9 mouse cellular contexts compared by ENCODE assay signal in genomic region chr1:75421794-75422193, GRCm38 (mm10). TPM values are rescaled to one million over a fixed set of nuclear protein-coding genes. Genes with fewer than 3 reads are reported as not detected.
DNase-seq lines count a peak whose midpoint lies in the region; ATAC-seq lines count a peak whose summit lies in the region.
"Had no signal": no experiment of that assay in that cellular context is flagged by ENCODE, and none has a peak within 500 bp of the region (broad histone marks: within the 10 kb centered on the region; RNA-seq: fewer than 3 reads in every experiment).

No protein-coding gene starts in this region.

- H3K27me3 ChIP-seq in heart, embryonic 14.5 days (ENCODE audit: control insufficient read depth, insufficient read depth, low read length), result peaks cover 24% of the 10 kb centered on the region
- H3K27me3 ChIP-seq in forebrain, embryonic 16.5 days (replicated peaks; ENCODE audit: control insufficient read depth, insufficient read depth, low read length), result peaks cover 46% of the 10 kb centered on the region
- H3K27me3 ChIP-seq in midbrain, embryonic 13.5 days, result peaks cover 54% of the 10 kb centered on the region

- no peak for DNase-seq in heart, adult 9 months (ENCODE audit: low spot score in 2 of 2)
- peak; percentile 51 for DNase-seq in ZHBTc4 (ENCODE audit: low read depth, low spot score)
- DNase-seq in testis, postnatal 14 days (ENCODE audit: low spot score), result no peak
- DNase-seq in adrenal gland, adult 2 months, result no peak
- no peak for DNase-seq in gastrocnemius, postnatal 10 days

- peaks cover 87% of the 10 kb centered on the region for H3K36me3 ChIP-seq in heart, embryonic 14.5 days (ENCODE audit: control insufficient read depth, insufficient read depth, low read length)
- no peaks in the 10 kb centered on the region for H3K36me3 ChIP-seq in forebrain, embryonic 16.5 days (ENCODE audit: control insufficient read depth, insufficient read depth)
- peaks cover 6% of the 10 kb centered on the region; the same call in 1 of the 2 replicates for H3K36me3 ChIP-seq in midbrain, embryonic 13.5 days

- H3K4me1 ChIP-seq in heart, embryonic 14.5 days (ENCODE audit: control insufficient read depth in 2 of 2, insufficient read depth in 2 of 2, low read length in 2 of 2), result peaks cover 11 to 29% of the 10 kb centered on the region in 2 experiments; a peak in 3 of 4 replicates
- peaks cover 18% of the 10 kb centered on the region for H3K4me1 ChIP-seq in forebrain, embryonic 16.5 days (replicated peaks; ENCODE audit: control insufficient read depth, insufficient read depth, low read length)
- peaks cover 33% of the 10 kb centered on the region for H3K4me1 ChIP-seq in midbrain, embryonic 13.5 days (replicated peaks)

- no peaks in the 10 kb centered on the region for H3K9me3 ChIP-seq in heart, embryonic 14.5 days (ENCODE audit: control insufficient read depth, low read length)
- H3K9me3 ChIP-seq in forebrain, embryonic 16.5 days (ENCODE audit: control insufficient read depth, low read length), result no peaks in the 10 kb centered on the region
- no peaks in the 10 kb centered on the region for H3K9me3 ChIP-seq in midbrain, embryonic 13.5 days

- no peak overlapping the region for H3K27ac ChIP-seq in heart, embryonic 14.5 days (replicated peaks in 1 of 2; ENCODE audit: control insufficient read depth in 1 of 2, insufficient read depth in 1 of 2, low read depth in 2 of 2, low read length in 2 of 2)
- H3K27ac ChIP-seq in forebrain, embryonic 16.5 days (ENCODE audit: low read length), result no peak overlapping the region
- 0 out of 2 replicates have a peak overlapping the region, but pooled peaks have one; percentile 10 for H3K27ac ChIP-seq in midbrain, embryonic 13.5 days

- peak overlapping the region; percentile 50 for H3K9ac ChIP-seq in heart, embryonic 14.5 days (ENCODE audit: low read length)
- H3K9ac ChIP-seq in forebrain, embryonic 16.5 days (replicated peaks; ENCODE audit: low read depth, low read length), result no peak overlapping the region
- peak overlapping the region; percentile 64 for H3K9ac ChIP-seq in midbrain, embryonic 13.5 days (replicated peaks)

- 0 out of 2 replicates have a peak, but pooled peaks have one; percentile 37 for ATAC-seq in heart, embryonic 14.5 days (ENCODE audit: insufficient number of reproducible peaks, insufficient read depth, low FRiP score, low read depth)
- 0 out of 2 replicates have a peak, but pooled peaks have one; percentile 25 for ATAC-seq in forebrain, embryonic 16.5 days
- ATAC-seq in midbrain, embryonic 13.5 days, result peak; percentile 24; the same call in 1 of the 2 replicates

- 21% methylated on average over 20 of the region's 20 CpGs for WGBS in heart, embryonic 14.5 days
- WGBS in forebrain, embryonic 16.5 days, result 5% methylated on average over 20 of the region's 20 CpGs
- WGBS in midbrain, embryonic 13.5 days, result 6% methylated on average over 20 of the region's 20 CpGs

- H3K4me3 ChIP-seq in heart, embryonic 14.5 days (ENCODE audit: control insufficient read depth in 1 of 2, insufficient read depth in 1 of 2, low read depth in 1 of 2, low read length in 2 of 2), result no peak overlapping the region
- no peak overlapping the region for H3K4me3 ChIP-seq in forebrain, embryonic 16.5 days (replicated peaks; ENCODE audit: low read length)
- H3K4me3 ChIP-seq in midbrain, embryonic 13.5 days (replicated peaks), result peak overlapping the region; percentile 37

- peak overlapping the region; percentile 56; the same call in 1 of the 2 replicates for H3K4me2 ChIP-seq in heart, embryonic 14.5 days (ENCODE audit: low read length)
- H3K4me2 ChIP-seq in forebrain, embryonic 16.5 days (ENCODE audit: low read length), result 0 out of 2 replicates have a peak overlapping the region, but pooled peaks have one; percentile 9
- peak overlapping the region; percentile 52 for H3K4me2 ChIP-seq in midbrain, embryonic 13.5 days (replicated peaks)

RNA-seq across cellular contexts. Expression of gene Gmppa, which starts 13.9 kb away (rescaled TPM):
- 53.3 and 71.9 TPM in 2 replicates for polyA plus RNA-seq in heart, embryonic 14.5 days (2014; fragmentation: Nextera tagmentation; extraction: Ambion mirVana)
- polyA plus RNA-seq in forebrain, embryonic 16.5 days (2015; fragmentation: Nextera tagmentation; extraction: Ambion mirVana), result 86.4 and 93.1 TPM in 2 replicates
- polyA plus RNA-seq in midbrain, embryonic 13.5 days (2015; fragmentation: Nextera tagmentation; extraction: Ambion mirVana), result 78.4 and 88.8 TPM in 2 replicates
- total RNA-seq in adrenal gland, adult 2 months (2021), result 10 to 100 TPM; 69.1 to 77.7 TPM
- 137 and 189 TPM in 2 replicates for polyA plus RNA-seq in adrenal gland, adult 2 months (2012; rRNA removed)
- total RNA-seq in gastrocnemius, postnatal 10 days (2021), result 10 to 100 TPM; 35.6 to 39.7 TPM

RNA-seq across cellular contexts. Expression of gene Asic4, which starts 28.4 kb away (rescaled TPM):
- 0.18 TPM in 1 of 2 replicates, not detected in the other for polyA plus RNA-seq in heart, embryonic 14.5 days (2014; fragmentation: Nextera tagmentation; extraction: Ambion mirVana)
- 4.0 and 7.2 TPM in 2 replicates for polyA plus RNA-seq in forebrain, embryonic 16.5 days (2015; fragmentation: Nextera tagmentation; extraction: Ambion mirVana)
- polyA plus RNA-seq in midbrain, embryonic 13.5 days (2015; fragmentation: Nextera tagmentation; extraction: Ambion mirVana), result 57.3 and 81.6 TPM in 2 replicates
- total RNA-seq in adrenal gland, adult 2 months (2021), result 1 to 10 TPM; 3.7 to 6.8 TPM
- 9.5 and 13.6 TPM in 2 replicates for polyA plus RNA-seq in adrenal gland, adult 2 months (2012; rRNA removed)
- total RNA-seq in gastrocnemius, postnatal 10 days (2021), result not detected
- total RNA-seq: heart, adult 8-10 months had no signal

RNA-seq across cellular contexts. Expression of gene Speg, which starts 46.7 kb away (rescaled TPM):
- 52.4 and 53.4 TPM in 2 replicates for polyA plus RNA-seq in heart, embryonic 14.5 days (2014; fragmentation: Nextera tagmentation; extraction: Ambion mirVana)
- polyA plus RNA-seq in forebrain, embryonic 16.5 days (2015; fragmentation: Nextera tagmentation; extraction: Ambion mirVana), result 10.7 and 12.9 TPM in 2 replicates
- polyA plus RNA-seq in midbrain, embryonic 13.5 days (2015; fragmentation: Nextera tagmentation; extraction: Ambion mirVana), result 11.2 and 12.8 TPM in 2 replicates
- total RNA-seq in adrenal gland, adult 2 months (2021), result 10 to 100 TPM in 1 of 2 experiments, 1 to 10 TPM in 1; 9.9 to 15.2 TPM
- 56.5 and 93.7 TPM in 2 replicates for polyA plus RNA-seq in adrenal gland, adult 2 months (2012; rRNA removed)
- total RNA-seq in gastrocnemius, postnatal 10 days (2021), result 100 to 1,000 TPM; 196 to 209 TPM

RNA-seq across cellular contexts. Expression of gene Chpf, which starts 57.3 kb away (rescaled TPM):
- 23.5 and 27.0 TPM in 2 replicates for polyA plus RNA-seq in heart, embryonic 14.5 days (2014; fragmentation: Nextera tagmentation; extraction: Ambion mirVana)
- 28.1 and 29.2 TPM in 2 replicates for polyA plus RNA-seq in forebrain, embryonic 16.5 days (2015; fragmentation: Nextera tagmentation; extraction: Ambion mirVana)
- polyA plus RNA-seq in midbrain, embryonic 13.5 days (2015; fragmentation: Nextera tagmentation; extraction: Ambion mirVana), result 25.1 and 28.7 TPM in 2 replicates
- total RNA-seq in adrenal gland, adult 2 months (2021), result 10 to 100 TPM; 50.9 to 57.8 TPM
- polyA plus RNA-seq in adrenal gland, adult 2 months (2012; rRNA removed), result 250 and 268 TPM in 2 replicates
- 10 to 100 TPM; 22.2 to 32.0 TPM for total RNA-seq in gastrocnemius, postnatal 10 days (2021)

RNA-seq across cellular contexts. Expression of gene Tmem198, which starts 57.5 kb away (rescaled TPM):
- 0.20 and 0.38 TPM in 2 replicates for polyA plus RNA-seq in heart, embryonic 14.5 days (2014; fragmentation: Nextera tagmentation; extraction: Ambion mirVana)
- polyA plus RNA-seq in forebrain, embryonic 16.5 days (2015; fragmentation: Nextera tagmentation; extraction: Ambion mirVana), result 59.8 and 60.5 TPM in 2 replicates
- 46.1 and 47.3 TPM in 2 replicates for polyA plus RNA-seq in midbrain, embryonic 13.5 days (2015; fragmentation: Nextera tagmentation; extraction: Ambion mirVana)
- total RNA-seq in adrenal gland, adult 2 months (2021), result 1 to 10 TPM; 2.5 to 2.8 TPM
- 15.0 and 17.4 TPM in 2 replicates for polyA plus RNA-seq in adrenal gland, adult 2 months (2012; rRNA removed)
- under 1 TPM; 0.68 to 0.87 TPM for total RNA-seq in gastrocnemius, postnatal 10 days (2021)
